8 mouse cellular contexts compared by ENCODE assay signal in genomic region chr11:3997978-3998720, GRCm38 (mm10). TPM values are rescaled to one million over a fixed set of nuclear protein-coding genes. Genes with fewer than 3 reads are reported as not detected.
DNase-seq lines count a peak whose midpoint lies in the region; ATAC-seq and TF ChIP-seq lines count a peak whose summit lies in the region.

No protein-coding gene starts in this region.

- no peak overlapping the region for H3K27ac ChIP-seq in gastrocnemius, adult 2 months
- H3K27ac ChIP-seq in forebrain, embryonic 16.5 days (ENCODE audit: low read length) = no peak overlapping the region
- no peak overlapping the region for H3K27ac ChIP-seq in limb, embryonic 13.5 days
- H3K27ac ChIP-seq in neural tube, embryonic 12.5 days = no peak overlapping the region

- ATAC-seq in CD4-positive, CD25-positive, alpha-beta regulatory T cell, adult 4 months = peak; percentile 29
- ATAC-seq in forebrain, embryonic 16.5 days = no peak
- ATAC-seq in limb, embryonic 13.5 days (ENCODE audit: low FRiP score, low read depth) = peak; percentile 30; the same call in 1 of the 2 replicates
- no peak for ATAC-seq in neural tube, embryonic 12.5 days (ENCODE audit: low FRiP score, low read depth)
- ATAC-seq in erythroblast, adult 5-6 weeks (replicated peaks; ENCODE audit: low FRiP score, poor library complexity, severe bottlenecking) = no peak

- intact Hi-C loops in gastrocnemius, adult 2 months (cut with DNase I) = no loop called here

- whole genome bisulfite sequencing in forebrain, embryonic 16.5 days = 6% methylated on average over 66 of the region's 66 CpGs
- 3% methylated on average over 66 of the region's 66 CpGs for WGBS in limb, embryonic 13.5 days
- WGBS in neural tube, embryonic 12.5 days = 7% methylated on average over 66 of the region's 66 CpGs

- H3K4me2 ChIP-seq in forebrain, embryonic 16.5 days (ENCODE audit: low read length) = peak overlapping the region; percentile 25
- peak overlapping the region; percentile 69 for H3K4me2 ChIP-seq in limb, embryonic 13.5 days (replicated peaks)
- peak overlapping the region; percentile 55 for H3K4me2 ChIP-seq in neural tube, embryonic 12.5 days (replicated peaks)

- peaks cover 26% of the 10 kb centered on the region for H3K27me3 ChIP-seq in forebrain, embryonic 16.5 days (replicated peaks; ENCODE audit: control insufficient read depth, insufficient read depth, low read length)
- peaks cover 31% of the 10 kb centered on the region for H3K27me3 ChIP-seq in limb, embryonic 13.5 days
- peaks cover 45% of the 10 kb centered on the region for H3K27me3 ChIP-seq in neural tube, embryonic 12.5 days (replicated peaks)

- no peaks in the 10 kb centered on the region for H3K36me3 ChIP-seq in forebrain, embryonic 16.5 days (ENCODE audit: control insufficient read depth, insufficient read depth)
- no peaks in the 10 kb centered on the region for H3K36me3 ChIP-seq in limb, embryonic 13.5 days
- no peaks in the 10 kb centered on the region for H3K36me3 ChIP-seq in neural tube, embryonic 12.5 days

- no peaks in the 10 kb centered on the region for H3K9me3 ChIP-seq in forebrain, embryonic 16.5 days (ENCODE audit: control insufficient read depth, low read length)
- no peaks in the 10 kb centered on the region for H3K9me3 ChIP-seq in limb, embryonic 13.5 days
- no peaks in the 10 kb centered on the region for H3K9me3 ChIP-seq in neural tube, embryonic 12.5 days

- peak overlapping the region; percentile 46 for H3K4me3 ChIP-seq in gastrocnemius, adult 2 months
- H3K4me3 ChIP-seq in forebrain, embryonic 16.5 days (replicated peaks; ENCODE audit: low read length) = peak overlapping the region; percentile 18
- H3K4me3 ChIP-seq in limb, embryonic 13.5 days = peak overlapping the region; percentile 41
- H3K4me3 ChIP-seq in neural tube, embryonic 12.5 days = peak overlapping the region; percentile 25

- TF ChIP-seq CTCF in gastrocnemius, adult 2 months (IDR thresholded peaks at IDR 0.05) = no peak

- DNase-seq in gastrocnemius, adult 2 months = no peak
- no peak for DNase-seq in gastrocnemius, adult 18-20 months (ENCODE audit: low spot score)
- no peak for DNase-seq in left cerebral cortex, adult 8-10 months (ENCODE audit: low spot score in 2 of 2)

- H3K4me1 ChIP-seq in forebrain, embryonic 16.5 days (replicated peaks; ENCODE audit: control insufficient read depth, insufficient read depth, low read length) = 0 out of 2 replicates have a peak, but pooled peaks cover 3% of the 10 kb centered on the region
- H3K4me1 ChIP-seq in limb, embryonic 13.5 days = peaks cover 26% of the 10 kb centered on the region
- 0 out of 2 replicates have a peak, but pooled peaks cover 8% of the 10 kb centered on the region for H3K4me1 ChIP-seq in neural tube, embryonic 12.5 days

- H3K9ac ChIP-seq in forebrain, embryonic 16.5 days (replicated peaks; ENCODE audit: low read depth, low read length) = no peak overlapping the region
- peak overlapping the region; percentile 53 for H3K9ac ChIP-seq in limb, embryonic 13.5 days
- H3K9ac ChIP-seq in neural tube, embryonic 12.5 days = no peak overlapping the region; the same call in 1 of the 2 replicates

RNA-seq across cellular contexts. Expression of gene Gal3st1, which starts 14.7 kb away (rescaled TPM):
- total RNA-seq in gastrocnemius, adult 2 months (2021) = under 1 TPM in 1 of 2 experiments, not detected in 1; 0.20 TPM
- total RNA-seq in gastrocnemius, adult 18-20 months (2021) = under 1 TPM in 1 of 2 experiments, not detected in 1; 0.12 TPM
- polyA plus RNA-seq in CD4-positive, CD25-positive, alpha-beta regulatory T cell, adult 4 months (2017; shearing (Covaris generic)) = not detected
- 1.6 and 2.6 TPM in 2 replicates for polyA plus RNA-seq in forebrain, embryonic 16.5 days (2015; fragmentation: Nextera tagmentation; extraction: Ambion mirVana)
- 4.2 and 4.5 TPM in 2 replicates for polyA plus RNA-seq in limb, embryonic 13.5 days (2015; fragmentation: Nextera tagmentation; extraction: Ambion mirVana)
- 2.5 and 3.0 TPM in 2 replicates for polyA plus RNA-seq in neural tube, embryonic 12.5 days (2016; fragmentation: Nextera tagmentation; extraction: Ambion mirVana)
- not detected in 2 replicates for total RNA-seq in erythroblast, adult 5-6 weeks (2015; ENCODE audit: low replicate concordance)
- not detected in 2 replicates for total RNA-seq in erythroblast, adult 5-6 weeks (2017; ENCODE audit: low replicate concordance)
- 10 to 100 TPM; 11.1 to 12.4 (median 12.1) TPM for total RNA-seq in left cerebral cortex, adult 8-10 months (2022)

RNA-seq across cellular contexts. Expression of gene 4930556J24Rik, which starts 21.6 kb away (rescaled TPM):
- total RNA-seq in gastrocnemius, adult 2 months (2021) = not detected
- total RNA-seq in gastrocnemius, adult 18-20 months (2021) = not detected
- polyA plus RNA-seq in CD4-positive, CD25-positive, alpha-beta regulatory T cell, adult 4 months (2017; shearing (Covaris generic)) = not detected
- polyA plus RNA-seq in forebrain, embryonic 16.5 days (2015; fragmentation: Nextera tagmentation; extraction: Ambion mirVana) = 0.21 and 0.30 TPM in 2 replicates
- polyA plus RNA-seq in limb, embryonic 13.5 days (2015; fragmentation: Nextera tagmentation; extraction: Ambion mirVana) = 0.32 and 0.37 TPM in 2 replicates
- 0.28 and 0.49 TPM in 2 replicates for polyA plus RNA-seq in neural tube, embryonic 12.5 days (2016; fragmentation: Nextera tagmentation; extraction: Ambion mirVana)
- not detected in 2 replicates for total RNA-seq in erythroblast, adult 5-6 weeks (2015; ENCODE audit: low replicate concordance)
- not detected in 2 replicates for total RNA-seq in erythroblast, adult 5-6 weeks (2017; ENCODE audit: low replicate concordance)
- total RNA-seq in left cerebral cortex, adult 8-10 months (2022) = not detected

RNA-seq across cellular contexts. Expression of gene Sec14l4, which starts 33.1 kb away (rescaled TPM):
- not detected for total RNA-seq in gastrocnemius, adult 2 months (2021)
- total RNA-seq in gastrocnemius, adult 18-20 months (2021) = not detected
- polyA plus RNA-seq in CD4-positive, CD25-positive, alpha-beta regulatory T cell, adult 4 months (2017; shearing (Covaris generic)) = not detected
- polyA plus RNA-seq in forebrain, embryonic 16.5 days (2015; fragmentation: Nextera tagmentation; extraction: Ambion mirVana) = not detected in 2 replicates
- 0.09 TPM in 2 replicates for polyA plus RNA-seq in limb, embryonic 13.5 days (2015; fragmentation: Nextera tagmentation; extraction: Ambion mirVana)
- 0.06 TPM in 1 of 2 replicates, not detected in the other for polyA plus RNA-seq in neural tube, embryonic 12.5 days (2016; fragmentation: Nextera tagmentation; extraction: Ambion mirVana)
- not detected in 2 replicates for total RNA-seq in erythroblast, adult 5-6 weeks (2015; ENCODE audit: low replicate concordance)
- not detected in 2 replicates for total RNA-seq in erythroblast, adult 5-6 weeks (2017; ENCODE audit: low replicate concordance)
- 1 to 10 TPM in 1 of 4 experiments, under 1 TPM in 3; 0.23 to 1.0 (median 0.37) TPM for total RNA-seq in left cerebral cortex, adult 8-10 months (2022)

RNA-seq across cellular contexts. Expression of gene Pes1, which starts 34.4 kb away (rescaled TPM):
- 10 to 100 TPM; 32.8 to 33.7 TPM for total RNA-seq in gastrocnemius, adult 2 months (2021)
- 10 to 100 TPM; 31.0 to 31.8 TPM for total RNA-seq in gastrocnemius, adult 18-20 months (2021)
- 100 to 1,000 TPM in 1 of 2 experiments, 10 to 100 TPM in 1; 82.0 to 111 TPM for polyA plus RNA-seq in CD4-positive, CD25-positive, alpha-beta regulatory T cell, adult 4 months (2017; shearing (Covaris generic))
- 73.4 and 75.5 TPM in 2 replicates for polyA plus RNA-seq in forebrain, embryonic 16.5 days (2015; fragmentation: Nextera tagmentation; extraction: Ambion mirVana)
- 81.6 and 84.6 TPM in 2 replicates for polyA plus RNA-seq in limb, embryonic 13.5 days (2015; fragmentation: Nextera tagmentation; extraction: Ambion mirVana)
- 68.1 and 75.7 TPM in 2 replicates for polyA plus RNA-seq in neural tube, embryonic 12.5 days (2016; fragmentation: Nextera tagmentation; extraction: Ambion mirVana)
- total RNA-seq in erythroblast, adult 5-6 weeks (2015; ENCODE audit: low replicate concordance) = 11.3 and 15.0 TPM in 2 replicates
- total RNA-seq in erythroblast, adult 5-6 weeks (2017; ENCODE audit: low replicate concordance) = 19.0 and 20.4 TPM in 2 replicates
- total RNA-seq in left cerebral cortex, adult 8-10 months (2022) = 10 to 100 TPM; 38.5 to 47.9 (median 41.2) TPM

Comparison
In these comparisons a context has a peak if more than half of its experiments do, and no peak if none do; other contexts are left out.
1. ATAC-seq: peak in CD4-positive, CD25-positive, alpha-beta regulatory T cell, adult 4 months (single experiment) and limb, embryonic 13.5 days (single experiment); none in forebrain, embryonic 16.5 days (single experiment), neural tube, embryonic 12.5 days (single experiment) and erythroblast, adult 5-6 weeks (single experiment).
2. RNA of gene Gal3st1, which starts 14.7 kb away (total RNA-seq): 11.1 to 12.4 TPM in left cerebral cortex, adult 8-10 months; 0.20 TPM in gastrocnemius, adult 2 months, 0.12 TPM in gastrocnemius, adult 18-20 months and not detected in erythroblast, adult 5-6 weeks; every median in the first group is over 10 times any median in the second.
3. Peak in every context shown above with its lines, with median percentiles within 50 percentile points of each other: H3K4me3 ChIP-seq and H3K4me2 ChIP-seq.